Mouse (Mus musculus) spleen, adult 2 months (tissue): Measurements from ENCODE around the gene Cenps.

Experiments
- CTCF ChIP-seq: fragments of 200-500 bp; IDR thresholded peaks from 2 replicates; pipeline ENCODE4 v1.5.1; 2011; ENCODE audit warnings: mild to moderate bottlenecking, inconsistent platforms; ENCODE audit not compliant: insufficient read depth, insufficient read length, insufficient replicate concordance; ENCODE audit errors: extremely low read depth
- POLR2A ChIP-seq: fragments of 200-500 bp; IDR thresholded peaks from 2 replicates; pipeline ENCODE4 v1.6.1; 2011; ENCODE audit warnings: low read depth, low read length, inconsistent platforms

DNA sequence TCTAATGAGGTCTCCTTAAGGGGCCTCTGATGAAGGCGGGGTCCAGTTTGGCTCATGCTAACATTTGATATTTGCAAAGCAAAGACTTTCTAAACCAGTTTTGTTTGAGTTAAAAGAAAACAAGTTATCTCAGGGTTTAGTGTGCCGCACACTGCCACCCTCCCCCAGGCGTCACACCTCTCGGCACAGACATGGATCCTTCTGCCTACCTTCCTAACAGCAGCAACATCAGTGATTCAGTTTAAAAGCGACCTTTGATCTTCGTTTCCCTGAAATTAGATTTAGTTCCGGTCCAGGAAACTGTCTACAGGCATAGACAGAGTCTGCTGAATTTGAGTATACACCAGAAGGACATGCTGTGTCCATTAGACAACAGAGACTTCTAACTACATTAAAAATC lies 40.9 kb upstream of the Cenps start:
- TF ChIP-seq CTCF (no peak), POLR2A (no peak)
